Mouse (Mus musculus) left cerebral cortex, postnatal 10 days (tissue): Measurements from ENCODE around the gene Larp7. TPM values are rescaled to one million over a fixed set of nuclear protein-coding genes. Genes with fewer than 3 reads are reported as not detected.

Experiments used
- DNase-seq, 2 experiments: peaks; one replicate each; pipeline ENCODE4 v3.0.0; 2021 to 2022; ENCODE audit warnings: low spot score in 2 of 2, mixed read lengths in 1 of 2; ENCODE audit errors: extremely low spot score in 1 of 2
- intact Hi-C: fragments of 180-260 bp; cut with DNase I; formaldehyde crosslinking; loops from one replicate; pipeline ENCODE4 v1.15.1; 2025
- microRNA-seq: library from miRNA; unstranded; fragments of <30 nt; microRNA quantifications from one replicate; pipeline ENCODE4 v1.2.0, GENCODE M21; 2022
- total RNA-seq, 2 experiments: library from RNA; stranded (reverse); gene quantifications; 2 replicates each; pipeline ENCODE4 v1.2.3; 2021

Larp7 gene
- total RNA-seq, 2 experiments from 2014 or later, result 17.8 to 18.0 TPM

DNA sequence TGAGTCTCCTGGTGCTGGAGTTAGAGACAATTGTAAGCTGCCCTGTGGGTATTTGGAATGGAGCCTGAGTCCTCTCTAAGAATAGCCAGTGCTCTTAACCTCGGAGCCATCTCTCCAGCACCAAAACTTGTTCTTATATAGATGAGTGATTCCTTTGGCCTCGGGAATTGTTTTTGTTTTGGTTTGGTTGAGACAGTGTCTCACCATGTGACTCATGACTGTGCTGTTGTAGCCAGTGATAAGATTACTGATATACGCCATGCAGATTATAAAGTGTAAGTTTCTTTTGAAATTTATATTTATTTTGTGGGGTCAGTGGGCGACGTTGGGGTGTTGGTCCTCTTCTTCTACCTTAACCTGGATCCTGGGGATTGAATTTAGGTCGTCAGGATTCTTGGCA lies 32.8 kb downstream of the Larp7 start:
- DNase-seq, result no peak
- intact Hi-C loops, result no loop called here

DNA sequence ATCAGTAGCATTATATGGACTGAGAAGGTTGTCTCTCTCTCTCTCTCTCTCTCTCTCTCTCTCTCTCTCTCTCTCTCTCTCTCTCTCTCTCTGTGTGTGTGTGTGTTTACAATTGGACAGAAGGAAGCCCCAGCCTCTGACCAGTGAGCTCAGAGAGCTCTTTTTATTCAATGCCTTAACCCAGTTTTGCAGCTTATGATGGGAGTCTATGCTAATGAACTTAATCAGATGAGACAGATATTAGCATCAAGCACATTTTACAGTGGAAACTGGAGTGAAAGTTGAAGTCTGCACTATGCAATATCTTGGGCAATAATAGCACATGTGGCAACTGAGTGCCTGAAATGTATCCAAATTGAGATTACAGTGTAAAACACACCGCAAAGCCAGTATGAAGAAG lies 37.9 kb downstream of the Larp7 start:
- intact Hi-C loops, result no loop called here
- no peak for DNase-seq

DNA sequence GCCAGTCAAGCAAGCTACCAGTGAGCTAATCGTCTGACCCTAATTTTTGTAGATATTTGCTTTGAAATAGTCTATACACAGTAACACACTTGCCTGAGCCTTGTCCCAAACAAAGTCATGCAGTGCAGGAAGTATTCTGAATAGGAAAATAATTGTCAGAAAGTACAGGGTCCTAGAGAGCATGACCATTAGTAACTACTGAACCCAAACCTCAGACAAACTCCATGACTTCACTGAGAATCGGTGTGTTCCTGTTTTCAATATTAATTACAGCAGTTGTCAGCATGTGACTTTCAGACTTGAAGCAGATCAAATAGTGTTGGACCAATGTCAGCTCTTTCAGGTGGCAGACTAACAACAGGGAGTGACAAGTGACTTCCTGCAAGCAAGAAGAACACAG lies 39.5 kb downstream of the Larp7 start:
- DNase-seq, result no peak
- intact Hi-C loops, result no loop called here

DNA sequence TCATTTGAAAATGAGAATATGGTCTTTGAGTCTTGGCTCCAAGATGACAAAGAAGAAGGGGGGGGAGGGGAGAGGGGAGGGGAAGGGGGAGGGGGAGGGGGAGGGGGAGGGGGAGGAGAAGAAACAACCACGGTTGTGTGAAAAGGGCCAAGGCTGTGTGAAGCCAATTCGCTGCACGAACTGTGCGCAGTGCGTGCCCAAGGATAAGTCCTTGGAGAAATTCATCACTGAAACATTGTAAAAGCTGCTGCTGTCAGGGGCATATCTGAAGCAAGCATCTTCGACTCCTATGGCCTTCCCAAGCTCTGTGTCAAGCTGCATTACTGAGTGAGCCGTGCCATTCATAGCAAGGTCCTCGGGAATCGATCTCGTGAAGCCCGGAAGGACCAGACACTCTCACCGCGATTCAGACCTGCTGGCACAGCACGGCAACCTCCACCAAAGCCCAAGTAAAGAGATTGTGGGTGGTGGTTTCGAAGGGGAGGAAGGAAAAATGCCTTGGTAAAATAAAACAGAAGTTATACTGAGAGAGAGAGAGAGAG lies 40.3 kb downstream of the Larp7 start:
- DNase-seq, result no peak
- intact Hi-C loops, result no loop called here

DNA sequence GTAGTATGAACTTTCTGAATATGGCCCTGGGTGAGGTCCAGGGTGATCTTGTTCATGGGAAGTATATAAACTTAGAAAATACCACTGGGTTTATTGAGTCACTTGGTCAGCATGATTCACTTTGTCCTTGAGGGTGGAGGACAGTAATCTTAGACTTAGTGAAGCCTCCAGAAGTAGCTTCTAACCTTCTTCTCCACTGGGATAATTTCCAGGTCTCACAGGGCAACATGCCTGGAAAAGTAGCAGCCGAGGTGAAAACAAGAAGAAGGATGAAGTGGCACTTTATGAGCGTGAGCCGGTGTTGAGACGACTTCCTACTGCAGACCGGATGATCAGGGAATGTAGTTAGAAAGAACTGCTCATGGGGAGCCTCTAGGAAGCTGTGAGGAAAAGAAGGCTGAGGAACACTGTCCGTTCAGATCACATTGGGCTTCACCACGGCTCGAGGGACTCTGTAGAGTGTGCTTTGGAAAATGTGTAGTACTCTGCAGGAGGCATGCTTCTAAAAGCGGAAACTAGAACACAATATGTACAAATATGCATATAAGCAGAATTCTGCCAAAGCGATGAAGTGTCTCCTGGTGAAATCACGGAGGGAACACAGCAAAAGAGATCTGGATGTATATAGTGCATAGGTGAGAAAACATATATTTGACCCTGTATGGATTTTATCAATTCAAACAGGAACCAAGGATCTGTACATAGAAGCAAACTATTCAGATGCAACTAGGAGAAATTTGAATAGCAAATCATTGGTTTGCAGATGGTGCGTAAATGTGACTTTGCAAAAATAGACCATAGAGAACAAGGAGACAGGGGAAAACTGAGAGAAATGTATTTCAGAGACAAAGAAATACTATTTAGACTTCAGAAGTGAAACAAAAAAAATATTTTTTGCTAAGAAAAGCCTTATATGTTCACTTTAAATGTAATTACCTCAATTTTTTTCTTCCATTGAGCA lies 41.1 kb downstream of the Larp7 start:
- DNase-seq, result no peak
- intact Hi-C loops, result no loop called here

DNA sequence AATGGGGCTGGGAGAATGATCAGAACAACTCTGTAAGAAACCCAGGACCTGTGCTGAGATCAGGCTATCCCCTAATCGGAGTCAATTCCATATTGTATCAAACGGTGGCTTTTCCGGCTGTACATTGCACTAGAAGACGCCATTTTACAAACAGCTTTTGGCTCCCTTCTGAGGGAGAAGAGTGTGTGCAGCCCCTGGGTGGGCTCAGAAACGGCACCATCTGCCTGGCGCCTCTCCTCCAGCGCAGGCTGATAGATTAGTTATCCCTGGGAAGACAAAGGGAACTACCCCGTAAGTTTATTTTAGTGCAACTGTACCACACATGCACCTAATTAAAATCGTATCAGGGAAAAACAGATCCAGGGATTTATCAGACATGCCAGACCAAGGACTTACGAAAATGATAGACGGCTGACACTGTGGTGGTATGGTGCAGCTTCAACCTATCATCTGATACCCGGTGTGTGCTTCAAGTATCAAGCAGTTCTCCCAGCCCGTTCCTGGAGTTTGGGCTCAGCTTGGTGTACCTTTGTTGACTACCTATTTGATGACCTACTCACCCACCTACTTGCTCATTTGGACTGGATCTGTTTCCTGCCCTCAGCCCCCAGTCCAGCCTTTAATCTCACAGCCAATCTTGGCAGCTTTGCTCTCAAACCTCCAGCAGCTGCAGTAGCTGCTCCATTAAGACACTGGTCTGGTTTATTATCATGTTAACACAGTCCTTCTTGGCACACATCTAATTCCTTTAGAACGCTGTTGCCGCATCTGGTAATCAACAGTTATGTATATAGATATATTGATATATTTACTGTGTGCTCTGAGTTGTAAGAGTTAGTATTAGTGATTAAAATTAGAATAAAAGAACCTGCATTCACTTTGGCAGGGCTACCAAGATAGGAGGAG lies 45.0 kb downstream of the Larp7 start:
- no peak for DNase-seq
- intact Hi-C loops, result no loop called here

DNA sequence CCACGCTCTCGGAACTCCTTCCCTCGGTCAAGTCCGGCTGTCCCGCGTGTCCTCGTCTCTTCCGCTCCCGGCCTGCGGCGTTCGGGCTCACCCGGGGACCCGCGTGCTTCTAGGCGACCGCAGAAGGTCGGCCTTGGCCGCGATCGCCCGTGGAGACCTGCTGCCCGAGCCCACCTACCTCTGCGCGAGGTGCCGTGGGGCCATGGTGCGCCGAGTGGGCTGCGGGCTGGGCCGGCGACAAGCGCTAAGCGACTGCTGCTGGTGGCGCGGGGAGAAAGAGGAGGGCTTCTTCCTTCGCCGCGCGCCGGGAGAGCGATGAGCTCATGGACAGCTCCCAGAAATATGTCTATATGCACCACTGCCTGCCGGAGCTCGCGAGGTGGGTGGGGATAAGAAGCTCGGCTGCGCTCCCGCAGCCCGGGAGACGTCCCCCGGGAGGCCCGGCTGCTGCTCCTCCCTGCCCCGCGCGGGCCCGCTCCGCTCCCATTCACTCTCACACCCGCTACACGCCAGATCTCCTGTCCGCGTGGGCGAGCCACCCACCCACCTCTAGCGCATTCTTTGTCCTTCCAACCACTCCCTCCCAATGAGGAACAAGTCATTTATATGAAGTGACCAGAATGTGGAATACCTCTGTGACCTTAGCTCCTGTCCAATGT lies 54.3 kb downstream of the Larp7 start, which contains the start of gene Ank2:
TSS of gene Ank2 (minus strand) at position 609 of the 659 bp plus-strand sequence.
- intact Hi-C loops, result loop anchor here (5.0 kb wide), 1 partner anchor 53 kb away; the partner anchor contains the start of genes Larp7 and Zgrf1
- peak; percentile 53 to 71 for DNase-seq

DNA sequence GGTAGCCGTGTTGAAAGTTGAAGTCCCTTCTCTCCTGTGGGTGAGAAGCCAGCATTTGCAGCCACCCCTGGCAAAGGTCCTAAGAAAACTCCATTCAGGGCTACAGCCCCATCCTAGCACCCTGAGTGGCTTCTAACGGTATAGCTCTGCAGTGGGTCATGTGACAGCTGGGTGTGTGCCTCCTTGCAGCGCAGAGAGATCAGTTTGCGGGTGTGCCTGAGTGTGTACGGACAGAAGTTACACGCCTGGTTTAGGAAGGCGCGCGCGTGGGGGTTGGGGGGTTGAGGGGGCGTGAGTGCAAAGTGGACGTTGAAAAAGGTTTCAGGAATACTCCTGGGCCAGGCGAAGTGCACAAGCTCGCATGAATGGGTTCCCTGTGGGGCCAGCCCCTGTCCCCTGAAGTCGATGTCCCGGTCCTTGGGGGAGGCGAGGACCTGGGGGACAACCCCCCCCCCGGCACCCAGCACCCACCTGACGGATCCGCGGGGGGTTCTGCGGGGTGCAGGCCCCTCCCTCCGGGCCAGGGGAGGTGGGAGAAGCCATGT lies 54.9 kb downstream of the Larp7 start:
- DNase-seq, result peak in 1 of 2 experiments; percentile 38
- intact Hi-C loops, result loop anchor here (5.0 kb wide), 1 partner anchor 54 kb away; the partner anchor contains the start of genes Larp7 and Zgrf1

DNA sequence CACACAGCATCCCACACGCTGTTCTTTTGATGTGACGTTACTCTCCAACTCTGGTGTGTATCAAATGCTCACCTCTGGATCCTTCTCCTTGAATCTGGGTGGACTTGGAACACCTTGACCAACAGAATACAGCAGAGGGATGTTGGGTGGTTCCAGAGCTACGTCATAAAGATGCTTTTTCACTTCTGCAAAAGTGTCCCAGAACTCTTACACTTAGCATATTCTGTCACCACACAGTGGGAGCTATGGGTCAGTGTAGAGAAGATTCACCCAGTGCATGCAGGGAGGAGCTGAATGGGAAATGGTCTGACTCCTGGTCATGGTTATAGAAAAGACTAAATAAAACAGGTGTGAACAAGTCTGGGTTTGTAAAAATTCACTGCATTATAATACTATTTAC lies 60.5 kb downstream of the Larp7 start:
- no peak for DNase-seq
- intact Hi-C loops, result no loop called here

DNA sequence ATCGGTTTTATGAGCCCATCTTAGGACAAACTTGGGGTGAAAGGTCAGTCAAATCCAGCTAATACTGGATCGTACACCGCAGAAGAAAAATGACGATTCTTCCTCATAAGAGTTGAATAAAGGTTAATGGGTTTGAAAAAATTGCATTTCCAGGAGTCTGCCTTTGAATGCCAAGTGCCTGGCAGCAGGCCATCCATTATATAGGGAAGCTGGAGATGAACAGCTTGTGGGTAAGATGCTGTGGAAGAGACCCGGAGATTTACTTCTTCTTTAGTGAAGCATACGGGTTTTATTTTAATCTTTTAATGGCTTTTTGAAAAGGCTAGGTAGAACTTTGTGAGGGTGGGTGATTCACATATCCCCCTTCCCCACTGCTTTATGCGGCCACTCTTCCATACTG lies 65.8 kb downstream of the Larp7 start:
- peak in 1 of 2 experiments; percentile 35 for DNase-seq
- intact Hi-C loops, result no loop called here

Small RNAs within 50 kb of the gene (microRNA-seq; reads per million reads assigned to microRNA genes)
- gene Mir302a (3.7 reads per million, percentile 9 among the genes with 10 or more reads in this experiment), gene Mir302b (not detected), gene Mir302c (not detected), gene Mir302d (3.2 reads per million, percentile 4 among the genes with 10 or more reads in this experiment), gene Mir367 (not detected)

Other genes with a start within 250 kb of the Larp7 start
- 1,000 to 10,000 TPM; 1,080 to 1,091 TPM for gene Ank2, start 54.0 kb downstream of the Larp7 start, total RNA-seq
- gene Zgrf1, start 140 bp upstream of the Larp7 start, total RNA-seq, result 1 to 10 TPM; 2.5 to 3.0 TPM
- under 1 TPM in 1 of 2 experiments, not detected in 1; 0.16 TPM for gene Neurog2, start 79.8 kb upstream of the Larp7 start, total RNA-seq
- gene Alpk1, start 227.2 kb upstream of the Larp7 start, total RNA-seq, result 1 to 10 TPM; 3.9 to 5.9 TPM
- 1 to 10 TPM; 2.8 to 3.0 TPM for gene Tifa, start 236.5 kb upstream of the Larp7 start, total RNA-seq